Mouse (Mus musculus) neural tube, postnatal 0 days (tissue): Measurements from ENCODE around the gene Tor1a. TPM values are rescaled to one million over a fixed set of nuclear protein-coding genes. Genes with fewer than 3 reads are reported as not detected.

Experiments used
- polyA plus RNA-seq: library from polyadenylated mRNA; unstranded; fragments of >200 nt; fragmentation: Nextera tagmentation; extraction: Ambion mirVana; gene quantifications from 2 replicates; pipeline ENCODE4 v1.2.1, GENCODE M21; 2015

Gene Tor1a
- 74.0 and 82.1 TPM in 2 replicates for polyA plus RNA-seq

DNA sequence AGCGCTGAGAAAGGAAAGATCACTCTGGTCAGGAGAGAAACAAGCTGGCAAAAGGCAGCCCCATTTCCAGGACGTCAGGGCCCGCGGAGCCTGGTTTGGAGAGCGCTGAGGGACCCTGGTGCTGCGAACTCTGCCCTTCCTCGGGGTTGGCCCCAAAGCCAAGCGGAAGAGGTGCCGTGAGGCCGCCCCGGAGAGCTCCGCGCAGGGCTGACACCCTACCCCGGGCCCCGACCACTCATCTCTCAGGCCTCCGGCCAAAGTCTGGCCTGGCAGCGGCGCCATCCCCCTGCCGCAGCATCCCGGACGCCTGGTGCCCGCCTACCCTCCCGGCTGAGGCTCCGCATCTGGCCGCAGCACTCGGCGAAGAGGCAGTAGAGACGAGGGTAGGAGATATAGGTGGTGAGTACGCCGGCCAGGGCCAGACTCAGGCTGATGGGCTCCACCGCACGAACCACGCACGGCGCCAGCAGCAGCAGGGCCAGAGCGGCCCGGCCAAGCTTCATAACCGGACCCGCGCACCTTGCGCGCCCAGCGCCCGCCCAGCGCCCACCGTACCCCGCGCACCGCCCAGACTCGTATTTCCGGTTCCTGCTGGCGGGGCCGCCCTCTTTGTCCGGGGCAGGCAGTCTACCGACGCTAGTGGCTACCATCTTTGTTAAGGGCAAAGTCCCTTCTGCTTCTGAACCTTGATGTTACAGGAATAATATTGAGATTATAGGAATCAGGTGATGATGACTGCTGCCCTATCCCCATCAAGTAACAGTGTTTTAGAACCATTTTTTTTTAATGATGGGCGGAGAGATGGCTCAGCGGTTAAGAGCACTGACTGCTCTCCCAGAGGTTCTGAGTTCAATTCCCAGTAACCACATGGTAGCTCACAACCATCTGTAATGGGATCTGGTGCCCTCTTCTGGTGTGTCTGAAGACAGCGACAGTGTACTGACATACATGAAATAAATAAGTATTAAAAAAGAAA is at the start of gene Tor1a:
Tor1a (minus strand) TSS at position 582 of the 976 bp plus-strand sequence.

DNA sequence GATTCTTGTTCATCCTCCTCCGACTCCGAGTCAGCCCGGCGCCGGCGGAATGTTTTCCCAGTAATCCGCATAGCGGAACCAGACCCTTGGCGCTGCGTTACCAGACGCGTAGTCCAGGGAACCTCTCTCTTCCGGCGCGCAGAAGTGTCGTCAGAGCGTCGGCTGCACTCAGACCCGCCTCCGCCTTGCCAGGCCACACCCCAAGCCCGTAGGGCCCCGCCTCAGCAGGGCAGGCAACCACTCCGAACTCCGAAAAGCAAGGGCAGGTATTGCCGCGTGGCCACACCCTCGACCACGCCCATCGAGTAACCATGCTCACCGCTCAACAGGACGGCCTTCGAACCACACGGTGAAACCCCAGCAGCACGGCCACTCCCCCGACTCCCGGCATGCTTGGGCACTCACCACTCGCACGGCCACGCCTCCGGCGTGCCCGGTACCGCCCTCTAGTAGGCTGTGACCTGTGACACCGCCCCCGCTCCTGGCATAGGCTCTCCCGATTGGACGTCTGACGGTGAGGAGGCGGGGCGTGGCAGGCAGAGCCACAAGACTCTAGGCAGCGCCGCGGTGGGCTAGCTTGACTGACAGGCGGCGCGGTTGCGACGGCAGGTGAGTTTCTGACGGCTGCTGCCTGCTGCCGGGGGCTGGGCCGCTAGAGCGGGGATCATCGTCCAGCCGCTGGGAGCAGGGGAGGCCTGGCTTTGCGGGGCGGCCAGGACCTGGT is 14.2 kb upstream of the Tor1a start, which contains the start of the genes BC005624 and Usp20:
BC005624 (minus strand) TSS at position 412 of the 724 bp plus-strand sequence.
Usp20 (plus strand) TSS at position 490 of the 724 bp plus-strand sequence.

DNA sequence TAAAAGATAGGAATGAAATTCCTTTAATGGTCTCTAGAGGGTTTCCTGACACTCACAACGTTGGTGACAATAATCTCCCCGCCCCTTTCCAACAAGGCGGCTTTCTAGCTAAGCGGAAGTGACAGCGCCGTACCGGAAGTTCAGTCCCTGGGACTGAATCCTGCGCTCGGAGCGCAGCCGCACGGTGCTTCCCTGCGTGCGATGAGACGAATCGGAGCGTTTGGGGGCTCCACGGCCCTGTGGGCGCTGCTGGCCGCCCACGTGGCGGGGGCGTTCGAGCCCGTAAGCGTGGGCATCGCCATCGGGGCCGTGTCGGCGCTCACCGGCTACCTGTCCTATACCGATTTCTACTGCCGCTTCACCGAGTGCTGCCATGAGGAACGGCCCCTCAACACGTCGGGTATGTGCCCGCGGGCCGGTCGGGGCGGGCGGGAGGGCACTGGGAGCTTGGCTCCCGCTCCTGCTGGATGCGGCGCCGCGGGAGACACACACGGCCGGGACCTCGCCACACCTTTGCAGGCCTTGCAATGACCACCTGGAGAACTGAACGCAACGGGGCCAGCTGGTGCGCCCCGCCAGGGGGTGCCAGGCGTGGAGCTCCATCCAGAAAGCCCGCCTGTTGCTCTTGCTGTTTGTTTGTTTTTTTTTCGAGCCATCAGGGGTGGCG is 14.8 kb downstream of the Tor1a start, which contains the start of gene Tor1b:
Tor1b (plus strand) TSS at position 136 of the 667 bp plus-strand sequence.

DNA sequence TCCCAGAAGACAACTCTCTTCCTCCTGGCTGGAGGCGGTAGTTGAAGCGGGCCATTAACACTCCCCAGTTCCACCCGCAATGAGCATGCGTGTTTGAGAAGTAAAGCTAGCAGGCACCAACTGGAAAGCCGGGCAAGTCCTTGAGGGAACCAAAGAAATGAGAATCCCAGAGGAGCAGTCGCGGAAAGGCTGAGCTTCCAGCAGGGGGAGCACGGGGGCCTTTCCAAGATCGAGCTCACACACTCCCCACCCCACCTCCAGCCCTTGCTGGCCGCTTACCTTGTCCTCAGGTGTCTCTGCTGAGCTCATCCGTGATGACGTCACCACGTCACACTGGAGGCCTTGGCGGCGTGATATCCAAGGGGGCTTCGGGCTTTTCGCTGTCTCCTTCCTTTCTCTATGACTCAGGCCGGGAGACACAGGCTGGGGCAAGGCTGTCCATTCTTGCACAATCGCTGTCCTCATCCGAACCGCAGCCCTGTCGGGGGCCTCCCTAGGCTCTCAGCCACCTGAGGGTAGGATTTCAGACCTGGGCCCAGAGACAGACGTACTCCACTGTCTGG is 38.2 kb downstream of the Tor1a start, which contains the start of gene Ptges:
Ptges (minus strand) TSS at position 381 of the 563 bp plus-strand sequence.

Other genes with a start within 250 kb of the Tor1a start
- 2.3 and 2.4 TPM in 2 replicates for gene 1700001O22Rik, start 164.3 kb downstream of the Tor1a start, polyA plus RNA-seq
- 96.5 and 103 TPM in 2 replicates for gene Ntmt1, start 160.1 kb downstream of the Tor1a start, polyA plus RNA-seq
- gene Asb6, start 137.6 kb downstream of the Tor1a start, polyA plus RNA-seq = 44.4 and 45.8 TPM in 2 replicates
- gene Prrx2, start 133.0 kb downstream of the Tor1a start, polyA plus RNA-seq = 2.2 and 6.1 TPM in 2 replicates
- 4.6 and 4.7 TPM in 2 replicates for gene Ptges, start 38.1 kb downstream of the Tor1a start, polyA plus RNA-seq
- gene Tor1b, start 15.0 kb downstream of the Tor1a start, polyA plus RNA-seq = 18.2 and 19.7 TPM in 2 replicates
- gene BC005624, start 14.3 kb upstream of the Tor1a start, polyA plus RNA-seq = 75.2 and 80.2 TPM in 2 replicates
- gene Usp20, start 14.3 kb upstream of the Tor1a start, polyA plus RNA-seq = 29.9 and 32.1 TPM in 2 replicates
- 31.9 and 36.8 TPM in 2 replicates for gene Fnbp1, start 174.1 kb upstream of the Tor1a start, polyA plus RNA-seq
- gene Gpr107, start 184.4 kb upstream of the Tor1a start, polyA plus RNA-seq = 27.8 and 28.2 TPM in 2 replicates